Mouse (Mus musculus) kidney, embryonic 15.5 days (tissue): ENCODE data around the gene Arhgef5. TPM values are rescaled to one million over a fixed set of nuclear protein-coding genes. Genes with fewer than 3 reads are reported as not detected.
"Not testable (repeated sequence)": the region's sequence is repeated elsewhere in the genome, so short reads cannot be mapped to it uniquely, and the experiment has no call there.

Experiments used
- ATAC-seq: fragments of 200-750 bp; cut with Nextera tagmentation; replicated peaks from 2 replicates; pipeline ENCODE4 v1.8.0; 2017; ENCODE audit warnings: moderate TSS enrichment; ENCODE audit not compliant: low FRiP score
- H3K27ac ChIP-seq: fragments of 300-500 bp; sonication (generic); 2 replicates; pipeline ENCODE4 v1.5.1; 2015; ENCODE audit warnings: mild to moderate bottlenecking, inconsistent platforms
- H3K27me3 ChIP-seq: fragments of 300-500 bp; sonication (generic); 2 replicates; pipeline ENCODE4 v1.6.1; 2015; ENCODE audit warnings: inconsistent platforms
- H3K36me3 ChIP-seq: fragments of 300-500 bp; sonication (generic); 2 replicates; pipeline ENCODE4 v1.6.1; 2015; ENCODE audit warnings: inconsistent platforms
- H3K4me1 ChIP-seq: fragments of 300-500 bp; sonication (generic); 2 replicates; pipeline ENCODE4 v1.6.1; 2015; ENCODE audit warnings: inconsistent platforms
- H3K4me2 ChIP-seq: fragments of 300-500 bp; sonication (generic); 2 replicates; pipeline ENCODE4 v1.6.1; 2015; ENCODE audit warnings: moderate library complexity, mild to moderate bottlenecking, inconsistent platforms
- H3K4me3 ChIP-seq: fragments of 300-500 bp; sonication (generic); replicated peaks from 2 replicates; pipeline ENCODE4 v1.5.1; 2015; ENCODE audit warnings: mild to moderate bottlenecking, inconsistent platforms
- H3K9ac ChIP-seq: fragments of 300-500 bp; sonication (generic); 2 replicates; pipeline ENCODE4 v1.6.1; 2015; ENCODE audit warnings: mild to moderate bottlenecking, inconsistent platforms
- H3K9me3 ChIP-seq: fragments of 300-500 bp; sonication (generic); replicated peaks from 2 replicates; pipeline ENCODE4 v1.6.1; 2016; ENCODE audit warnings: inconsistent platforms
- WGBS: fragments of 180-500 bp; shearing (Covaris S2); methylation state at CpG from one replicate; pipeline ENCODE4 v1.1.7; 2015; ENCODE audit warnings: mixed read lengths; 5-methylcytosine and 5-hydroxymethylcytosine counted together
- polyA plus RNA-seq: library from polyadenylated mRNA; unstranded; fragments of >200 nt; fragmentation: Nextera tagmentation; extraction: Ambion mirVana; gene quantifications from 2 replicates; pipeline ENCODE4 v1.2.1, GENCODE M21; 2015

The Arhgef5 gene
- 13.9 and 16.7 TPM in 2 replicates for polyA plus RNA-seq

DNA sequence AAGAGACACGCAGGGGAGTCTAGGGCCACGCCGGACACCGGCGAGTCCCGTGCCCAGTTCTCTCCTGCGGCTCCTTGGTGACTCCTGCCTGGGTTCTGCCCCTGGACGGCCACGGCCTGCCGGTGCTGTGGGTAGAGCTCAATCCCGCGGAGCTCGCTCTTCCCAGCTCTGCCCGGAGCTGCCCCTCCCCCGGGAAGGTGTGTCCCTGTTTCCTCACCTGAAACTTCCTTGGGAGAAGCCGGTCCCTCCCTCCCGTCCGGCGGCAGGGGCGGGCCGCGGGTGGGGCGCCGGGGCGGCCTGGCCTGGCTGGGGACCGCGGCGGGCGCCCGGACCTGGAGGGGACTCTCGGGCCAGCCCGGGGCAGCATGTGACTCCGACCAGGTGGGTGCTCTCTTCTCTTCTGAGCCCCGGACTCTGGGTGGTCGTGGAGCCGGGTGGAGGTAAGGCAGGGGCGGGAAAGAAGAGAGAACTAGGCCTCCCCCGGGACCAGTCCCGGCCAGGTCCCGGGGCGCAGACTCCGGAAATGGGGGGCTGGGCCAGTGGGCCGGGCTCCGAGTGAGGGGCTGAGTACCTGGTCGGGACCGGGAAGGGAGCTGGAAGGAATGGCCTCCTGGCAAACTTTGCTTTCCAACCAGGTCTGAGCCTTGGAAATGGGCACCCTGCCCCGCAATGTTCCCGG, at the start of gene Arhgef5:
Gene Arhgef5, plus strand, starts transcription at position 220 of the 679 bp plus-strand sequence.
- WGBS = under 1% methylated on average over 47 of the region's 48 CpGs
- H3K4me1 ChIP-seq = peaks cover 14% of the 10 kb centered on the region
- no peaks in the 10 kb centered on the region for H3K36me3 ChIP-seq
- H3K27ac ChIP-seq = peak within 1 kb of the TSS; percentile 73
- no peaks in the 10 kb centered on the region for H3K27me3 ChIP-seq
- peak; percentile 91 for ATAC-seq
- H3K4me2 ChIP-seq = peak within 1 kb of the TSS; percentile 82
- H3K9me3 ChIP-seq = no peaks in the 10 kb centered on the region
- peak within 1 kb of the TSS; percentile 74 for H3K9ac ChIP-seq
- H3K4me3 ChIP-seq = peak within 1 kb of the TSS; percentile 72

GRCm38 (mm10) chr6:43231255-43231654, 34.1 kb upstream of the Arhgef5 start, which contains the start of gene Olfr47:
Gene Olfr47 (plus strand): TSS chr6:43231529.
- not testable (repeated sequence) for H3K36me3 ChIP-seq, ATAC-seq, H3K4me3 ChIP-seq, H3K4me1 ChIP-seq, H3K4me2 ChIP-seq, H3K27me3 ChIP-seq, H3K27ac ChIP-seq, H3K9ac ChIP-seq, H3K9me3 ChIP-seq
- WGBS = 68% methylated on average over 1 of the region's 1 CpGs

- no peak overlapping the region for H3K4me3 ChIP-seq
- H3K4me2 ChIP-seq = no peak overlapping the region
- no peaks in the 10 kb centered on the region for H3K4me1 ChIP-seq
- 8% methylated on average over 4 of the region's 4 CpGs for WGBS
- no peaks in the 10 kb centered on the region for H3K27me3 ChIP-seq
- H3K27ac ChIP-seq = no peak overlapping the region
- no peaks in the 10 kb centered on the region for H3K36me3 ChIP-seq
- no peak overlapping the region for H3K9ac ChIP-seq
- H3K9me3 ChIP-seq = no peaks in the 10 kb centered on the region
- no peak for ATAC-seq
These were observed 23.3 kb upstream of the Arhgef5 start for GRCm38 (mm10) chr6:43242061-43242460.

DNA sequence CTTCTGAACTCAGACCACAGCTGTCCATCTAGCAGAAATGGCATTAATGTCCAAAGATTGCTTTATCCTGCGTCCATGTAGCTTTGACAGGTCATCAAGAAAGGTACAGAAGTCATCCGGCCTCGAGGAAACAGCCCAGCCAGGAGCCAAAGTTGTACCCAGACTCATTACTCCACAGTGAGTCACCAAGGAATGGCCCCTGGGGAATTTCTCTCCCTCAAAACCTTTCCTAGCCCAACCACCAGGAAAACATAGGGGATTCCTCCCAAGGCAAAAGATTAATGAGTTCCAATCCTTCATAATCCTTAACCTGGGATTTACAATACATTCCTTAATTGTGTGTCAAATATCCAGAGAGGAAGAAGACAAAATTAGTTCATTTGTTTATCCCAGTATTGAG, 18.0 kb upstream of the Arhgef5 start:
- Histone ChIP-seq H3K36me3 (no peaks in the 10 kb centered on the region), H3K27me3 (no peaks in the 10 kb centered on the region), H3K4me1 (no peaks in the 10 kb centered on the region), H3K9ac (no peak overlapping the region), H3K9me3 (no peaks in the 10 kb centered on the region), H3K27ac (no peak overlapping the region), H3K4me3 (no peak overlapping the region), H3K4me2 (no peak overlapping the region)
- ATAC-seq = no peak
- WGBS = 63% methylated on average over 3 of the region's 3 CpGs

GRCm38 (mm10) chr6:43252994-43253393, 12.4 kb upstream of the Arhgef5 start:
- H3K36me3 ChIP-seq = no peaks in the 10 kb centered on the region
- peaks cover 3% of the 10 kb centered on the region; the same call in 1 of the 2 replicates for H3K4me1 ChIP-seq
- ATAC-seq = no peak
- H3K4me3 ChIP-seq = no peak overlapping the region
- H3K27ac ChIP-seq = no peak overlapping the region
- WGBS = 95% methylated on average over 1 of the region's 1 CpGs
- H3K27me3 ChIP-seq = no peaks in the 10 kb centered on the region
- H3K9ac ChIP-seq = no peak overlapping the region
- H3K4me2 ChIP-seq = no peak overlapping the region
- no peaks in the 10 kb centered on the region for H3K9me3 ChIP-seq

DNA sequence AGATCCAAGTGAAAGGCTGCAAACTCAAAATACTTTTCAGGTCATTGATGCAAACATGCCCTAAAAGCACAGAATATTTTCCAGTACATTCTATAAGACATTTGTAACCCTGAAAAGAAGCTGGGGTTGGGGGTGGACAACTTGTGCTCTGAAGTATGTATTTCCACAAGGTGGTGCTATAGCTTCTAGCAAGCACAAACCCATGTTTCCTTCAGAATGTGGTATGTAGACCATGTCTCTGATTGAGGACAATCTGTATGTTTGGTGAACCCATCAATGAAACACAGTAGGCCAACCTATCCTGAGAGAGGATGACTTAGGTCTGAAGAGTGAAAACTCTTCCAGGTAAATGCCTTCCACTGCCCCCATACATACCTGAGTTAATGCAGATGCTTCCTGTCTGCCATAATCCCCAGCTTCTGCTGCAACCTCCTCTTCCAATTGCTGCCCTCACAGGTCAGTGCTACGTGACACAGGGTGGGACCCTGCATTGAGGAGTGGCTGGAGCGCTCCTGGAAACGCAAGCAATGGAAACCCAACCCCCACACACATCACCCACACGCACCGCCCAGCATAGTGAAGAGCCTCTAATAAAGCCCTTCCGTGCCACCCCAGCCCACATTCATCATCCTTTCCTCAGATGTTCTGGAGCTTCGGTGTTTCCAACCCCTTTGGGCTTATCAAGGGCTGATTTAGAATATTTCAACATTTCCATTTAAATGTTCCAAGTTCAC, 11.0 kb upstream of the Arhgef5 start:
- Histone ChIP-seq H3K4me1 (peaks cover 3% of the 10 kb centered on the region; the same call in 1 of the 2 replicates), H3K4me3 (no peak overlapping the region), H3K4me2 (no peak overlapping the region), H3K9me3 (no peaks in the 10 kb centered on the region), H3K27ac (no peak overlapping the region), H3K9ac (no peak overlapping the region), H3K27me3 (no peaks in the 10 kb centered on the region), H3K36me3 (no peaks in the 10 kb centered on the region)
- 53% methylated on average over 7 of the region's 7 CpGs for WGBS
- peak; percentile 58 for ATAC-seq

DNA sequence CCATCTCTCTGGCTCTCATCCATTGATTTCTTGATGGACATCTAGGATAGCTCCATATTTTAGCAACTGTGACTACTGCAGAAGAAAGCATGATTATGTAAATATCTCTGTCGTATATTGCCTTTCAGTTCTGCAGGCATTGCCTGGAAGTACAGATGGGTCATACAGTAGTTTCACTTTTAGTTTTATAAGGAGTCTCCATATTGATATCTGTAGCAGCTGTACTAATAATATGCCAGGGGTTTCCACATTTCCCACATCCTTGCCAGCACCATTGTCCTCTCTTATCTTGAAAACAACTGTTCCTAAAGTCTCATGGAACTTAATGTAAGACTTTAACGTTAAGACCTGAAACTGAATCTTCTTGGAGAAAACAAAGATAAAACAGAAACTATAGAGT, 4.6 kb upstream of the Arhgef5 start:
- Histone ChIP-seq H3K27ac (no peak overlapping the region), H3K9ac (no peak overlapping the region), H3K4me3 (no peak overlapping the region), H3K4me1 (0 out of 2 replicates have a peak, but pooled peaks cover 9% of the 10 kb centered on the region), H3K27me3 (no peaks in the 10 kb centered on the region), H3K9me3 (no peaks in the 10 kb centered on the region), H3K4me2 (no peak overlapping the region), H3K36me3 (no peaks in the 10 kb centered on the region)
- ATAC-seq = no peak
- WGBS = 71% methylated on average over 2 of the region's 2 CpGs

DNA sequence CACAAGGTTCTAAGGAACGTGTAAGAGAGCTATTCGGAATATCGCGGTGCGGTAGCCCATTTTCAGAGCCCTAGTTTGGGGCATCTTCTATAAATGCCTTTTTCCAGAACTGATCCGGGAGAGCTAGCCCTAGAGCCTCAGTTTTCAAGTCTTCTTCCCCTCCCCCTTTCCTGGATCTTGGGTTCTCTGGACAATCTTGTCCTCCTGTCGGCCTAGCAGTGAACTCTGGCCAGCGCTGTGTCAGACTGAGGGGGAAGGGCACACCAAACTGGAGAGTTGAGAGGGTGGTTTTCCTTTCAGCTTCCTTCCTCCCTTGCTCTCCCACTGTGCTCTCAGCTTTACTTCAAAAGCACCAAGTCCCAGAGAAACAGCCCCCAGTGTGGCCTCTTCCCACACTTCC, 974 bp downstream of the Arhgef5 start:
- no peaks in the 10 kb centered on the region for H3K9me3 ChIP-seq
- peak overlapping the region; percentile 73 for H3K27ac ChIP-seq
- H3K4me2 ChIP-seq = peak overlapping the region; percentile 82
- H3K4me3 ChIP-seq = peak overlapping the region; percentile 72
- no peaks in the 10 kb centered on the region for H3K36me3 ChIP-seq
- WGBS = 2% methylated on average over 8 of the region's 8 CpGs
- no peaks in the 10 kb centered on the region for H3K27me3 ChIP-seq
- H3K9ac ChIP-seq = peak overlapping the region; percentile 74
- H3K4me1 ChIP-seq = peaks cover 14% of the 10 kb centered on the region
- peak; percentile 85 for ATAC-seq

- H3K4me3 ChIP-seq = no peak overlapping the region
- no peak overlapping the region for H3K9ac ChIP-seq
- no peaks in the 10 kb centered on the region for H3K9me3 ChIP-seq
- peaks cover 48% of the 10 kb centered on the region for H3K36me3 ChIP-seq
- peak overlapping the region; percentile 78 for H3K27ac ChIP-seq
- no peaks in the 10 kb centered on the region for H3K4me1 ChIP-seq
- no peak for ATAC-seq
- H3K27me3 ChIP-seq = no peaks in the 10 kb centered on the region
- H3K4me2 ChIP-seq = no peak overlapping the region
These were observed 7.2 kb downstream of the Arhgef5 start for GRCm38 (mm10) chr6:43272597-43272996.

- peak; percentile 53; the same call in 1 of the 2 replicates for ATAC-seq
- Histone ChIP-seq H3K4me1 (no peaks in the 10 kb centered on the region), H3K4me2 (no peak overlapping the region), H3K36me3 (peaks cover 49% of the 10 kb centered on the region), H3K9me3 (no peaks in the 10 kb centered on the region), H3K9ac (no peak overlapping the region), H3K27me3 (no peaks in the 10 kb centered on the region), H3K4me3 (no peak overlapping the region), H3K27ac (no peak overlapping the region)
- 55% methylated on average over 4 of the region's 4 CpGs for WGBS
These were observed 8.7 kb downstream of the Arhgef5 start for GRCm38 (mm10) chr6:43274123-43274522.

DNA sequence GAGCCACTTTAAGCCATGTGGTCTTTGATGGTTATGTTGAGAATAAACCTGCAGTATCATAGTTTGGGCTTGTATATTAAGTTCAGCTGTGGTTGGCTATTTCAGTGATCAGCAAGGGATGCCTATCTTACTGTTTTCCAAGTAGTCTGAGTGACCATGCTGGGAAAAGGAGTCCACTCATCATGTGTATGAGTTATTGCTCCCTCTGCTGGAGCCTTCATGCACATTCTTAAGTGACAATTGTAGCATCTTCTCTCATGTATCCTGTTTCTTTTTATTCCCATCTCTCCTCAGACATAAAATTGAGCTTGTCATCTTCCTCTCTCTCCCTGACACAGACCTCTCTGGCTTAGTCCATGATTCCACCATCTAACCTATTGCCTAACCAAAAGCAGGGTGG, 12.9 kb downstream of the Arhgef5 start:
- Histone ChIP-seq H3K36me3 (peaks cover 85% of the 10 kb centered on the region), H3K27me3 (no peaks in the 10 kb centered on the region)

DNA sequence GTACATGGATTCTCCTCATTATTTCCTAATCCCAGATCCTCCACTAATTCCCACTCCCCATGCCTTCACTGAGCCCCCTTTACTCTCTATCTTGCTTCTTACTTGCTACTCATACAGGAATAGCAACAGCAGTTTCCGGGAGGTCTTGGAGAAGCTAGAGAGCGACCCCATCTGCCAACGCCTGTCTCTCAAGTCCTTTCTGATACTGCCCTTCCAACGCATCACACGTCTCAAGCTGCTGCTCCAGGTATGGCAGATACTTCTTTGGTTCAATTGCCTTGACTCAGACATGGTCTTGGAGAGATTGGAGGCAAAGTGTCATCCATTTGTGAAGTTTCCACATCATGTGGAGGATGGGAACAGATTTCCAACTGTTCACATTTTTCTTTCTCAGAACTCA, 15.1 kb downstream of the Arhgef5 start:
- Histone ChIP-seq H3K4me2 (no peak overlapping the region), H3K4me3 (no peak overlapping the region), H3K27ac (no peak overlapping the region), H3K9ac (no peak overlapping the region), H3K27me3 (no peaks in the 10 kb centered on the region), H3K36me3 (peaks cover 85% of the 10 kb centered on the region), H3K4me1 (no peaks in the 10 kb centered on the region), H3K9me3 (no peaks in the 10 kb centered on the region)
- ATAC-seq = no peak
- 96% methylated on average over 5 of the region's 5 CpGs for WGBS

More for the DNA sequence above, 12.9 kb downstream of the Arhgef5 start:
- ATAC-seq = no peak
- Histone ChIP-seq H3K4me3 (no peak overlapping the region), H3K4me1 (no peaks in the 10 kb centered on the region), H3K27ac (no peak overlapping the region), H3K9ac (no peak overlapping the region), H3K9me3 (no peaks in the 10 kb centered on the region), H3K4me2 (no peak overlapping the region)
